Mouse (Mus musculus): ENCODE data around the gene Chst13.

DNA sequence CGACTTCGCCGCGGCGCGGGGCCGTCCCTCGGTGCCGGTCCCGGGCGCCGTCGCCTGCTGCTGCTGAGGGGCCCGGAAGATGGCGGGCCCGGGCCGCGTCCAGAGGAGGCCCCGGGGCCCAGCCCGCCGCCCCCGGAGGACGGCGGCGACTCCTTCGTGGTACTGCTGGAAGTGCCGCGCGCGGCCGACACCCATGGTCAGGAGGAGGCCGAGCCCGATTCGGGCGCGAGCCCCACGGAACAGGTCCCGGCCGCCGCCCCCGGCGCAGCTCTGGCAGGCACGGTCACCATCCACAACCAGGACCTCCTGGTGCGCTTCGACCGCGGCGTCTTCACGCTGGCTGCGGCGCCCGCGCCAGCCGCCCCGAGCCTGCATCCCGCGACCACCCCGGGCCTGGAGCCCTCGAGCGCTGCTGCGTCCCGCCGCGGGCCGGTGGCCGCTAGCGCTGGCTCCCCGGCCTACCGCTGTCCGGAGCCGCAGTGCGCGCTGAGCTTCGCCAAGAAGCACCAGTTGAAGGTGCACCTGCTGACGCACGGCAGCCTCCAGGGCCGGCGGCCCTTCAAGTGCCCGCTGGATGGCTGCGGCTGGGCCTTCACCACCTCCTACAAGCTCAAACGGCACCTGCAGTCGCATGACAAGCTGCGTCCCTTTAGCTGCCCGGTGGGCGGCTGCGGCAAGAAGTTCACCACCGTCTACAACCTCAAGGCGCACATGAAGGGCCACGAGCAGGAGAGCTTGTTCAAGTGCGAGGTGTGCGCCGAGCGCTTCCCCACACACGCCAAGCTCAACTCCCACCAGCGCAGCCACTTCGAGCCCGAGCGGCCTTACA is 45.0 kb upstream of the Chst13 start:
- no peak for TF ChIP-seq CTCF (IDR thresholded peaks at IDR 0.05; ENCODE audit: extremely low read depth, insufficient read depth, insufficient read length, insufficient replicate concordance)
- TF ChIP-seq POLR2A (IDR thresholded peaks at IDR 0.05; ENCODE audit: low read depth, low read length), result no peak
